Mouse (Mus musculus) layer of hippocampus, adult 9-10 months (tissue): ENCODE results near the gene Col18a1.

Experiments used
- DNase-seq: peaks from one replicate; pipeline ENCODE4 v3.0.0; 2022; ENCODE audit warnings: low spot score

Col18a1 gene

GRCm38 (mm10) chr10:77110010-77110409 lies 56.3 kb downstream of the Col18a1 start:
- DNase-seq, result no peak

- DNase-seq, result no peak
Measured at GRCm38 (mm10) chr10:77108106-77108505, 58.2 kb downstream of the Col18a1 start.

GRCm38 (mm10) chr10:77104327-77104726 lies 62.0 kb downstream of the Col18a1 start:
- DNase-seq, result no peak

GRCm38 (mm10) chr10:77103689-77104088 lies 62.7 kb downstream of the Col18a1 start:
- DNase-seq, result no peak

GRCm38 (mm10) chr10:77099777-77100176 lies 66.6 kb downstream of the Col18a1 start:
- no peak for DNase-seq

GRCm38 (mm10) chr10:77098619-77099018 lies 67.7 kb downstream of the Col18a1 start:
- no peak for DNase-seq

- no peak for DNase-seq
Measured at GRCm38 (mm10) chr10:77097890-77098200, 68.5 kb downstream of the Col18a1 start.

- no peak for DNase-seq
Measured at GRCm38 (mm10) chr10:77097006-77097889, 69.1 kb downstream of the Col18a1 start.

GRCm38 (mm10) chr10:77095666-77096065 lies 70.7 kb downstream of the Col18a1 start:
- DNase-seq, result no peak

- DNase-seq, result no peak
Measured at GRCm38 (mm10) chr10:77093817-77094216, 72.5 kb downstream of the Col18a1 start.

- no peak for DNase-seq
Measured at GRCm38 (mm10) chr10:77091538-77092097, 74.7 kb downstream of the Col18a1 start.

GRCm38 (mm10) chr10:77090063-77090462 lies 76.3 kb downstream of the Col18a1 start:
- no peak for DNase-seq

GRCm38 (mm10) chr10:77089336-77089735 lies 77.0 kb downstream of the Col18a1 start:
- no peak for DNase-seq

- no peak for DNase-seq
Measured at GRCm38 (mm10) chr10:77084568-77084967, 81.8 kb downstream of the Col18a1 start.

- no peak for DNase-seq
Measured at GRCm38 (mm10) chr10:77082921-77083320, 83.4 kb downstream of the Col18a1 start.

- DNase-seq, result peak; percentile 68
Measured at GRCm38 (mm10) chr10:77082453-77082852, 83.9 kb downstream of the Col18a1 start.

GRCm38 (mm10) chr10:77078961-77079360 lies 87.4 kb downstream of the Col18a1 start:
- no peak for DNase-seq

GRCm38 (mm10) chr10:77078456-77078855 lies 87.9 kb downstream of the Col18a1 start:
- DNase-seq, result no peak

- no peak for DNase-seq
Measured at GRCm38 (mm10) chr10:77074276-77074974, 91.9 kb downstream of the Col18a1 start.

GRCm38 (mm10) chr10:77070072-77070471 lies 96.3 kb downstream of the Col18a1 start:
- no peak for DNase-seq

GRCm38 (mm10) chr10:77068469-77068868 lies 97.9 kb downstream of the Col18a1 start:
- no peak for DNase-seq

- no peak for DNase-seq
Measured at GRCm38 (mm10) chr10:77064659-77065058, 101.7 kb downstream of the Col18a1 start.

GRCm38 (mm10) chr10:77064239-77064638 lies 102.1 kb downstream of the Col18a1 start:
- no peak for DNase-seq
